Mouse (Mus musculus): Measurements from ENCODE around the gene Rnaseh2b. TPM values are rescaled to one million over a fixed set of nuclear protein-coding genes. Genes with fewer than 3 reads are reported as not detected.
A peak's percentile ranks its signal among the peaks of the same experiment; 100 is the strongest.

The Rnaseh2b gene
- total and polyA plus RNA-seq, 3 experiments = 21.2 to 63.7 (median 53.6) TPM

GRCm38 (mm10) chr14:62389064-62389728, 96.8 kb downstream of the Rnaseh2b start:
- TF ChIP-seq CHD2 (IDR thresholded peaks at IDR 0.05; ENCODE audit: low read length) = no peak
- peak; percentile 13; the same call in 1 of the 2 replicates for TF ChIP-seq ETS1 (conservative IDR thresholded peaks at IDR 0.05; ENCODE audit: low read depth, low read length)
- TF ChIP-seq TCF12 (IDR thresholded peaks at IDR 0.05; ENCODE audit: low read depth, low read length) = no peak; the same call in 1 of the 2 replicates
- TF ChIP-seq EP300 (IDR thresholded peaks at IDR 0.05; ENCODE audit: low read length) = 0 out of 2 replicates have a peak, but pooled peaks have one; percentile 31
- in situ Hi-C loops (cut with MboI; ENCODE audit: low pct_ligation_motif_present, low pct_unique_long_range_greater_than_20kb, low sequenced_read_pairs) (no loop called here), dilution Hi-C loops (cut with MboI; ENCODE audit: extremely low pct_ligation_motif_present, extremely low pct_unique_long_range_greater_than_20kb, low sequenced_read_pairs) (no loop called here)
- no peaks in the 10 kb centered on the region for H3K36me3 ChIP-seq (replicated peaks in 1 of 2; ENCODE audit: control insufficient read depth in 1 of 2, insufficient read depth in 1 of 2, low read length in 1 of 2)
- no peak overlapping the region for H3K27ac ChIP-seq (ENCODE audit: insufficient read depth, low read depth)
- H3K27me3 ChIP-seq (replicated peaks) = no peaks in the 10 kb centered on the region
- H3K4me2 ChIP-seq (ENCODE audit: insufficient read depth, low read depth, poor library complexity, severe bottlenecking) = peak overlapping the region; percentile 91
- peak; percentile 29 for DNase-seq (ENCODE audit: extremely low read depth)
- peaks cover 0 to 21% of the 10 kb centered on the region in 2 experiments; a peak in 2 of 4 replicates for H3K4me1 ChIP-seq (ENCODE audit: control insufficient read depth in 1 of 2, insufficient read depth in 2 of 2)
- no peaks in the 10 kb centered on the region for H3K79me2 ChIP-seq (replicated peaks; ENCODE audit: control insufficient read depth, extremely low read depth, insufficient read depth, poor library complexity, severe bottlenecking)
- peak overlapping the region; percentile 20 to 35 (median 30) for H3K4me3 ChIP-seq (replicated peaks in 1 of 3; ENCODE audit: low read depth in 2 of 3, low read length in 2 of 3, poor library complexity in 1 of 3)
- no peaks in the 10 kb centered on the region for H3K9me3 ChIP-seq (replicated peaks; ENCODE audit: low read length)
- H3K9ac ChIP-seq (ENCODE audit: insufficient read depth, low read depth) = 0 out of 2 replicates have a peak overlapping the region, but pooled peaks have one; percentile 21

- DNase-seq (ENCODE audit: extremely low read depth) = peak; percentile 4
- Histone ChIP-seq H3K4me3 (replicated peaks in 1 of 3; ENCODE audit: low read depth in 2 of 3, low read length in 2 of 3, poor library complexity in 1 of 3) (peak overlapping the region in 2 of 3 experiments; percentile 27 to 30), H3K79me2 (replicated peaks; ENCODE audit: control insufficient read depth, extremely low read depth, insufficient read depth, poor library complexity, severe bottlenecking) (no peaks in the 10 kb centered on the region), H3K36me3 (replicated peaks in 1 of 2; ENCODE audit: control insufficient read depth in 1 of 2, insufficient read depth in 1 of 2, low read length in 1 of 2) (no peaks in the 10 kb centered on the region), H3K9me3 (replicated peaks; ENCODE audit: low read length) (no peaks in the 10 kb centered on the region), H3K4me1 (ENCODE audit: control insufficient read depth in 1 of 2, insufficient read depth in 2 of 2) (peaks cover 0 to 21% of the 10 kb centered on the region in 2 experiments; a peak in 2 of 4 replicates), H3K4me2 (ENCODE audit: insufficient read depth, low read depth, poor library complexity, severe bottlenecking) (peak overlapping the region; percentile 91), H3K27me3 (replicated peaks) (no peaks in the 10 kb centered on the region), H3K27ac (ENCODE audit: insufficient read depth, low read depth) (no peak overlapping the region), H3K9ac (ENCODE audit: insufficient read depth, low read depth) (0 out of 2 replicates have a peak overlapping the region, but pooled peaks have one; percentile 21)
- dilution Hi-C loops (cut with MboI; ENCODE audit: extremely low pct_ligation_motif_present, extremely low pct_unique_long_range_greater_than_20kb, low sequenced_read_pairs) (no loop called here), in situ Hi-C loops (cut with MboI; ENCODE audit: low pct_ligation_motif_present, low pct_unique_long_range_greater_than_20kb, low sequenced_read_pairs) (no loop called here)
- no peak for TF ChIP-seq HCFC1 (IDR thresholded peaks at IDR 0.05; ENCODE audit: low read depth, low read length)
- TF ChIP-seq CHD2 (IDR thresholded peaks at IDR 0.05; ENCODE audit: low read length) = peak; percentile 45; the same call in 1 of the 2 replicates
Measured at GRCm38 (mm10) chr14:62389729-62390536, 97.5 kb downstream of the Rnaseh2b start.

- Histone ChIP-seq H3K36me3 (replicated peaks in 1 of 2; ENCODE audit: control insufficient read depth in 1 of 2, insufficient read depth in 1 of 2, low read length in 1 of 2) (no peaks in the 10 kb centered on the region), H3K9me3 (replicated peaks; ENCODE audit: low read length) (no peaks in the 10 kb centered on the region), H3K27me3 (replicated peaks) (no peaks in the 10 kb centered on the region), H3K4me3 (replicated peaks in 1 of 3; ENCODE audit: low read depth in 2 of 3, low read length in 2 of 3, poor library complexity in 1 of 3) (no peak overlapping the region), H3K4me2 (ENCODE audit: insufficient read depth, low read depth, poor library complexity, severe bottlenecking) (no peak overlapping the region), H3K27ac (ENCODE audit: insufficient read depth, low read depth) (no peak overlapping the region), H3K79me2 (replicated peaks; ENCODE audit: control insufficient read depth, extremely low read depth, insufficient read depth, poor library complexity, severe bottlenecking) (no peaks in the 10 kb centered on the region), H3K4me1 (ENCODE audit: control insufficient read depth in 1 of 2, insufficient read depth in 2 of 2) (peaks cover 0 to 21% of the 10 kb centered on the region in 2 experiments; a peak in 2 of 4 replicates), H3K9ac (ENCODE audit: insufficient read depth, low read depth) (no peak overlapping the region)
- in situ Hi-C loops (cut with MboI; ENCODE audit: low pct_ligation_motif_present, low pct_unique_long_range_greater_than_20kb, low sequenced_read_pairs) (no loop called here), dilution Hi-C loops (cut with MboI; ENCODE audit: extremely low pct_ligation_motif_present, extremely low pct_unique_long_range_greater_than_20kb, low sequenced_read_pairs) (no loop called here)
- no peak for DNase-seq (ENCODE audit: extremely low read depth)
- TF ChIP-seq SMC3 (IDR thresholded peaks at IDR 0.05; ENCODE audit: low read depth, low read length) (no peak), POLR2AphosphoS2 (IDR thresholded peaks at IDR 0.05; ENCODE audit: low read depth, low read length) (no peak), MAZ (IDR thresholded peaks at IDR 0.05; ENCODE audit: low read depth, low read length) (no peak), MXI1 (IDR thresholded peaks at IDR 0.05; ENCODE audit: low read depth, low read length) (no peak), USF2 (conservative IDR thresholded peaks at IDR 0.05; ENCODE audit: low read depth, low read length) (no peak), BHLHE40 (IDR thresholded peaks at IDR 0.05; ENCODE audit: low read depth, low read length) (no peak), NRF1 (IDR thresholded peaks at IDR 0.05; ENCODE audit: low read depth, low read length) (no peak), MEF2A (IDR thresholded peaks at IDR 0.05; ENCODE audit: borderline replicate concordance, low read depth, low read length) (no peak), KAT2A (IDR thresholded peaks at IDR 0.05; ENCODE audit: insufficient replicate concordance, low read length) (no peak), CHD1 (IDR thresholded peaks at IDR 0.05; ENCODE audit: low read depth, low read length) (no peak), ZKSCAN1 (IDR thresholded peaks at IDR 0.05; ENCODE audit: borderline replicate concordance, low read depth, low read length) (no peak), ELF1 (IDR thresholded peaks at IDR 0.05; ENCODE audit: low read depth, low read length) (no peak), ZMIZ1 (IDR thresholded peaks at IDR 0.05; ENCODE audit: low read depth, low read length) (no peak), USF1 (IDR thresholded peaks at IDR 0.05; ENCODE audit: low read depth, low read length) (no peak), ZC3H11A (IDR thresholded peaks at IDR 0.05; ENCODE audit: low read depth, low read length) (no peak), MYC (IDR thresholded peaks at IDR 0.05; ENCODE audit: low read depth, low read length) (no peak), RCOR1 (conservative IDR thresholded peaks at IDR 0.05; ENCODE audit: low read depth, low read length) (no peak), CTCF (conservative IDR thresholded peaks at IDR 0.05 in 1 of 2, IDR thresholded peaks at IDR 0.05 in 1 of 2; ENCODE audit: low read depth in 2 of 2, low read length in 2 of 2) (no peak)
Measured at GRCm38 (mm10) chr14:62392754-62393153, 100.4 kb downstream of the Rnaseh2b start.
